Mouse (Mus musculus) stomach, postnatal 0 days (tissue): ENCODE results near the gene Fmod.
A peak's percentile ranks its signal among the peaks of the same experiment; 100 is the strongest.

Experiments
- CTCF ChIP-seq: IDR thresholded peaks from 2 replicates; pipeline ENCODE4 v1.5.1; 2016; ENCODE audit warnings: antibody characterized with exemption, low read depth, mild to moderate bottlenecking, moderate library complexity
- EP300 ChIP-seq: optimal IDR thresholded peaks from 2 replicates; pipeline ENCODE3; 2016; ENCODE audit warnings: antibody characterized with exemption

DNA sequence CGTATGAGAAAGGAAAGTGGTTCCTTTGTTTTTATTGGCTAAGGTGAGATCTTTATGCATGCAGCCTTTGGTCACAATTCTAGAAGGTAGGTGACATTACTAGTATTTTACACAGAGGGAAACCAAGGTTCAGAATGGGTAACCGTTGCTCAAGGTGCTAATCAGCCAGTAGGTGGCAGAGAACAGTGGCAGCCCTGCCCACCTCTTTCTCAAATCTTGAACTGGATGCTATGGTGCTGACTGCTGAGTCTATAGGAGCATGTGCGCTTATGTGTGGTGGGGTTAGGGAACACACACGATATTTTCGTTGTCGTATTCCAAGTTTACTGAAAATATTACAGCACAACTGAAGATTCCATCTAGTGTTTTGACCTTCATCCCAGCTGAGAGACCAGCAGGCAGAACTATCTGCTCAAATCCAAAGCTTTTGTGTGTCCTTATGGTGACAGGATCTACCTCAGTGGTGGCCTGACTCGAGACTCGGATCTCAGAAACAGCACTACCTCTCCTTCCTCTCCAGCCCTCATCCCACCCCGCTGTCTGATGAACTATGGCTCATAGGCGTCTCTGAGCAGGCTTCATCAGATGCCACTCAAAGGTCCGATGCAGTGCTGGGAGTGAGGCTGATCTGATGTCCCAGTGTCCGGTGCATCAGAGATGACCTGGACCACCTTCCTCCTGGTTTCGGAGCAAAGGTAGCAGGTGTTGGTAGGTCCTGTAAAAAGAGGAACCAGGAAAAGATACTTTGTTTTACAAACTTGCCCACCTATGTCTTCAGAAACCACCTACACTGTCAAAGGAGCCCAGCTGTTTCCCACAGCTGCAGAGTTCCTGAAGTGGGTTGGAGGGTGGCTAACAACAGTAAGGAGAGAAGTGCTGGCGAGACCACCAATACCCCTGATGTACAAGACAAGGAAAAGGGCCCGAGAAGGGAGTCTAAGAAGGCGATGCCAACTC, 23.0 kb downstream of the Fmod start:
- TF ChIP-seq EP300 (no peak), CTCF (peak; percentile 74)
